Mouse (Mus musculus) stomach, postnatal 0 days (tissue): ENCODE results near the gene Plin3. TPM values are rescaled to one million over a fixed set of nuclear protein-coding genes. Genes with fewer than 3 reads are reported as not detected.

Source experiments
- ATAC-seq: fragments of 200-750 bp; cut with Nextera tagmentation; 2 replicates; pipeline ENCODE4 v1.8.0; 2017; ENCODE audit not compliant: low FRiP score, low TSS enrichment
- DNase-seq: peaks from one replicate; pipeline ENCODE4 v3.0.0-alpha.2; 2016; ENCODE audit warnings: low spot score
- H3K27ac ChIP-seq: fragments of 300-500 bp; sonication (generic); replicated peaks from 2 replicates; pipeline ENCODE4 v1.5.1; 2014; ENCODE audit warnings: mild to moderate bottlenecking, control low read depth
- H3K27me3 ChIP-seq: fragments of 300-500 bp; sonication (generic); 2 replicates; pipeline ENCODE4 v1.6.1; 2014; ENCODE audit warnings: low read length; ENCODE audit not compliant: control insufficient read depth, insufficient read depth
- H3K36me3 ChIP-seq: fragments of 300-500 bp; sonication (generic); 2 replicates; pipeline ENCODE4 v1.6.1; 2014; ENCODE audit warnings: low read length, mixed read lengths; ENCODE audit not compliant: control insufficient read depth, insufficient read depth
- H3K4me1 ChIP-seq: fragments of 300-500 bp; sonication (generic); replicated peaks from 2 replicates; pipeline ENCODE4 v1.6.1; 2014; ENCODE audit warnings: antibody characterized with exemption; ENCODE audit not compliant: control insufficient read depth, insufficient read depth
- H3K4me2 ChIP-seq: fragments of 300-500 bp; sonication (generic); replicated peaks from 2 replicates; pipeline ENCODE4 v1.6.1; 2014; ENCODE audit warnings: low read depth, mild to moderate bottlenecking, control low read depth, moderate library complexity
- H3K4me3 ChIP-seq: fragments of 300-500 bp; sonication (generic); 2 replicates; pipeline ENCODE4 v1.5.1; 2014; ENCODE audit warnings: low read depth, low read length, control low read depth
- H3K9ac ChIP-seq: fragments of 300-500 bp; sonication (generic); 2 replicates; pipeline ENCODE4 v1.6.1; 2014; ENCODE audit warnings: mild to moderate bottlenecking, low read length, control low read depth, mixed read lengths
- H3K9me3 ChIP-seq: fragments of 300-500 bp; sonication (generic); 2 replicates; pipeline ENCODE4 v1.6.1; 2016; ENCODE audit warnings: low read length; ENCODE audit not compliant: control insufficient read depth
- CTCF ChIP-seq: IDR thresholded peaks from 2 replicates; pipeline ENCODE4 v1.5.1; 2016; ENCODE audit warnings: antibody characterized with exemption, low read depth, mild to moderate bottlenecking, moderate library complexity
- EP300 ChIP-seq: optimal IDR thresholded peaks from 2 replicates; pipeline ENCODE3; 2016; ENCODE audit warnings: antibody characterized with exemption
- WGBS: fragments of 180-500 bp; shearing (Covaris S2); extraction: QIAGEN DNeasy Blood & Tissue Kit; methylation state at CpG from one replicate; pipeline ENCODE4 v1.1.7; 2014; 5-methylcytosine and 5-hydroxymethylcytosine counted together
- polyA plus RNA-seq: library from polyadenylated mRNA; unstranded; fragments of >200 nt; fragmentation: Nextera tagmentation; extraction: Ambion mirVana; gene quantifications from 2 replicates; pipeline ENCODE4 v1.2.1, GENCODE M21; 2015

Plin3 gene
- polyA plus RNA-seq, 1 experiment from 2014 or later, result 65.3 TPM

GRCm38 (mm10) chr17:56303847-56304586, 11.3 kb upstream of the Plin3 start:
- Histone ChIP-seq H3K4me1 (peaks cover 5% of the 10 kb centered on the region; the same call in 1 of the 2 replicates), H3K9me3 (no peaks in the 10 kb centered on the region), H3K4me2 (peak overlapping the region; percentile 97), H3K4me3 (peak overlapping the region; percentile 70), H3K27ac (peak overlapping the region; percentile 83), H3K27me3 (no peaks in the 10 kb centered on the region), H3K9ac (peak overlapping the region; percentile 70), H3K36me3 (no peaks in the 10 kb centered on the region)
- WGBS, result under 1% methylated on average over 68 of the region's 68 CpGs
- DNase-seq, result peak; percentile 97
- peak; percentile 90 for ATAC-seq
- TF ChIP-seq EP300 (no peak), CTCF (no peak)

GRCm38 (mm10) chr17:56303160-56303846, 10.6 kb upstream of the Plin3 start, which contains the start of gene Uhrf1:
Gene Uhrf1, plus strand, starts transcription at chr17:56303321.
- TF ChIP-seq EP300 (no peak), CTCF (no peak)

GRCm38 (mm10) chr17:56302363-56302996, 9.8 kb upstream of the Plin3 start:
- ATAC-seq, result peak; percentile 18
- TF ChIP-seq EP300 (no peak), CTCF (no peak)

More at GRCm38 (mm10) chr17:56303160-56303846, 10.6 kb upstream of the Plin3 start, which contains the start of gene Uhrf1:
- no peaks in the 10 kb centered on the region for H3K9me3 ChIP-seq
- H3K36me3 ChIP-seq, result no peaks in the 10 kb centered on the region
- H3K27ac ChIP-seq, result peak within 1 kb of the TSS; percentile 83
- under 1% methylated on average over 43 of the region's 43 CpGs for WGBS
- no peaks in the 10 kb centered on the region for H3K27me3 ChIP-seq
- H3K4me2 ChIP-seq, result peak within 1 kb of the TSS; percentile 97
- peak within 1 kb of the TSS; percentile 70 for H3K4me3 ChIP-seq
- peak within 1 kb of the TSS; percentile 70 for H3K9ac ChIP-seq
- ATAC-seq (peak; percentile 69), DNase-seq (peak; percentile 88)
- H3K4me1 ChIP-seq, result peaks cover 5% of the 10 kb centered on the region; the same call in 1 of the 2 replicates

GRCm38 (mm10) chr17:56300186-56300585, 7.5 kb upstream of the Plin3 start, which contains the start of gene Arrdc5:
Gene Arrdc5, minus strand, starts transcription at chr17:56300286.
- no peaks in the 10 kb centered on the region for H3K9me3 ChIP-seq
- no peak within 1 kb of the TSS for H3K27ac ChIP-seq
- H3K4me1 ChIP-seq, result peaks cover 1% of the 10 kb centered on the region; the same call in 1 of the 2 replicates
- no peak for TF ChIP-seq EP300
- TF ChIP-seq CTCF, result no peak
- no peaks in the 10 kb centered on the region for H3K36me3 ChIP-seq
- no peaks in the 10 kb centered on the region for H3K27me3 ChIP-seq
- 94% methylated on average over 9 of the region's 9 CpGs for WGBS
- DNase-seq (no peak), ATAC-seq (no peak)
- no peak within 1 kb of the TSS for H3K9ac ChIP-seq
- H3K4me3 ChIP-seq, result no peak within 1 kb of the TSS
- H3K4me2 ChIP-seq, result no peak within 1 kb of the TSS

More at GRCm38 (mm10) chr17:56302363-56302996, 9.8 kb upstream of the Plin3 start:
- H3K27me3 ChIP-seq, result no peaks in the 10 kb centered on the region
- WGBS, result 37% methylated on average over 13 of the region's 13 CpGs
- H3K9me3 ChIP-seq, result no peaks in the 10 kb centered on the region
- H3K4me3 ChIP-seq, result no peak overlapping the region
- peaks cover 5% of the 10 kb centered on the region; the same call in 1 of the 2 replicates for H3K4me1 ChIP-seq
- H3K27ac ChIP-seq, result peak overlapping the region; percentile 58
- H3K36me3 ChIP-seq, result no peaks in the 10 kb centered on the region
- H3K9ac ChIP-seq, result no peak overlapping the region
- peak overlapping the region; percentile 97 for H3K4me2 ChIP-seq
- peak; percentile 31 for DNase-seq

- Histone ChIP-seq H3K9ac (no peak overlapping the region), H3K9me3 (no peaks in the 10 kb centered on the region), H3K4me2 (no peak overlapping the region), H3K4me3 (no peak overlapping the region), H3K27ac (no peak overlapping the region), H3K36me3 (no peaks in the 10 kb centered on the region), H3K27me3 (no peaks in the 10 kb centered on the region), H3K4me1 (no peaks in the 10 kb centered on the region)
- TF ChIP-seq EP300 (no peak), CTCF (no peak)
- WGBS, result 100% methylated on average over 1 of the region's 1 CpGs
- DNase-seq (no peak), ATAC-seq (no peak)
Measured at GRCm38 (mm10) chr17:56298238-56298637, 5.6 kb upstream of the Plin3 start.
